Mouse (Mus musculus): Measurements from ENCODE around the gene Gcnt1. TPM values are rescaled to one million over a fixed set of nuclear protein-coding genes. Genes with fewer than 3 reads are reported as not detected.

The Gcnt1 gene
- polyA plus RNA-seq, 1 experiment: 0.12 TPM

GRCm38 (mm10) chr19:17295211-17295766, 77.4 kb downstream of the Gcnt1 start:
- H3ac ChIP-seq (ENCODE audit: control insufficient read depth, insufficient read length): no peak overlapping the region
- H3K79me2 ChIP-seq (ENCODE audit: control insufficient read depth, insufficient read depth): no peaks in the 10 kb centered on the region
- H3K27me3 ChIP-seq (ENCODE audit: control insufficient read depth, insufficient read depth, insufficient read length): no peaks in the 10 kb centered on the region
- no peak overlapping the region for H3K4me3 ChIP-seq
- H3K4me2 ChIP-seq (ENCODE audit: low read depth): no peak overlapping the region
- TF ChIP-seq MAX (IDR thresholded peaks at IDR 0.05; ENCODE audit: low read depth): no peak
- TF ChIP-seq REST (IDR thresholded peaks at IDR 0.05; ENCODE audit: insufficient read depth, insufficient read length): no peak
- no peak for TF ChIP-seq SRF (IDR thresholded peaks at IDR 0.05; ENCODE audit: control insufficient read depth, insufficient read length, low read depth)
- TF ChIP-seq TCF3 (IDR thresholded peaks at IDR 0.05; ENCODE audit: insufficient read length, low read depth): no peak
- TF ChIP-seq POLR2AphosphoS2 (IDR thresholded peaks at IDR 0.05; ENCODE audit: insufficient read length, low read depth): no peak
- TF ChIP-seq E2F4 (IDR thresholded peaks at IDR 0.05; ENCODE audit: insufficient read depth): no peak
- TF ChIP-seq TCF12 (IDR thresholded peaks at IDR 0.05; ENCODE audit: insufficient read depth, poor library complexity, severe bottlenecking): no peak
- no peak for TF ChIP-seq CEBPB (IDR thresholded peaks at IDR 0.05; ENCODE audit: insufficient read depth, poor library complexity, severe bottlenecking)
- H3K36me3 ChIP-seq (ENCODE audit: control insufficient read depth, insufficient read depth): no peaks in the 10 kb centered on the region

- no peaks in the 10 kb centered on the region for H3K36me3 ChIP-seq (ENCODE audit: control insufficient read depth, insufficient read depth)
- TF ChIP-seq MAX (IDR thresholded peaks at IDR 0.05; ENCODE audit: low read depth): no peak
- TF ChIP-seq MYOG (IDR thresholded peaks at IDR 0.05; ENCODE audit: control insufficient read depth in 1 of 3, insufficient read depth in 1 of 3, insufficient read length in 2 of 3, low read depth in 2 of 3): no peak
- TF ChIP-seq POLR2AphosphoS2 (IDR thresholded peaks at IDR 0.05; ENCODE audit: insufficient read length, low read depth): no peak
- TF ChIP-seq USF1 (IDR thresholded peaks at IDR 0.05; ENCODE audit: low read depth): no peak
- no peak for TF ChIP-seq CEBPB (IDR thresholded peaks at IDR 0.05; ENCODE audit: insufficient read depth, poor library complexity, severe bottlenecking)
- TF ChIP-seq REST (IDR thresholded peaks at IDR 0.05; ENCODE audit: insufficient read depth, insufficient read length): no peak
- no peak for TF ChIP-seq SRF (IDR thresholded peaks at IDR 0.05; ENCODE audit: control insufficient read depth, insufficient read length, low read depth)
- TF ChIP-seq E2F4 (IDR thresholded peaks at IDR 0.05; ENCODE audit: insufficient read depth): no peak
- TF ChIP-seq TCF12 (IDR thresholded peaks at IDR 0.05; ENCODE audit: insufficient read depth, poor library complexity, severe bottlenecking): no peak
- no peak for TF ChIP-seq TCF3 (IDR thresholded peaks at IDR 0.05; ENCODE audit: insufficient read length, low read depth)
- TF ChIP-seq POLR2A (IDR thresholded peaks at IDR 0.05; ENCODE audit: insufficient read length, low read depth): no peak
- H3K27me3 ChIP-seq (ENCODE audit: control insufficient read depth, insufficient read depth, insufficient read length): no peaks in the 10 kb centered on the region
- H3ac ChIP-seq (ENCODE audit: control insufficient read depth, insufficient read length): no peak overlapping the region
- no peak overlapping the region for H3K4me2 ChIP-seq (ENCODE audit: low read depth)
- H3K4me3 ChIP-seq: no peak overlapping the region
- no peaks in the 10 kb centered on the region for H3K79me2 ChIP-seq (ENCODE audit: control insufficient read depth, insufficient read depth)
Measured at GRCm38 (mm10) chr19:17294136-17294535, 78.5 kb downstream of the Gcnt1 start.

- Histone ChIP-seq H3K4me3 (no peak overlapping the region), H3ac (ENCODE audit: control insufficient read depth, insufficient read length) (no peak overlapping the region), H3K27me3 (ENCODE audit: control insufficient read depth, insufficient read depth, insufficient read length) (no peaks in the 10 kb centered on the region), H3K79me2 (ENCODE audit: control insufficient read depth, insufficient read depth) (no peaks in the 10 kb centered on the region), H3K36me3 (ENCODE audit: control insufficient read depth, insufficient read depth) (no peaks in the 10 kb centered on the region), H3K4me2 (ENCODE audit: low read depth) (peak overlapping the region; percentile 18)
- TF ChIP-seq POLR2AphosphoS2 (IDR thresholded peaks at IDR 0.05; ENCODE audit: insufficient read length, low read depth): no peak
- no peak for TF ChIP-seq REST (IDR thresholded peaks at IDR 0.05; ENCODE audit: insufficient read depth, insufficient read length)
- no peak for TF ChIP-seq POLR2A (IDR thresholded peaks at IDR 0.05; ENCODE audit: insufficient read length, low read depth)
- TF ChIP-seq USF1 (IDR thresholded peaks at IDR 0.05; ENCODE audit: low read depth): no peak
- TF ChIP-seq SRF (IDR thresholded peaks at IDR 0.05; ENCODE audit: control insufficient read depth, insufficient read length, low read depth): no peak
- no peak for TF ChIP-seq MYOG (IDR thresholded peaks at IDR 0.05; ENCODE audit: control insufficient read depth in 1 of 3, insufficient read depth in 1 of 3, insufficient read length in 2 of 3, low read depth in 2 of 3)
- no peak for TF ChIP-seq MYOD1 (IDR thresholded peaks at IDR 0.05; ENCODE audit: control insufficient read depth in 1 of 3, insufficient read length in 2 of 3, low read depth in 2 of 3)
- no peak for TF ChIP-seq E2F4 (IDR thresholded peaks at IDR 0.05; ENCODE audit: insufficient read depth)
- no peak for TF ChIP-seq MAX (IDR thresholded peaks at IDR 0.05; ENCODE audit: low read depth)
- TF ChIP-seq TCF3 (IDR thresholded peaks at IDR 0.05; ENCODE audit: insufficient read length, low read depth): no peak
Measured at GRCm38 (mm10) chr19:17289526-17289925, 83.1 kb downstream of the Gcnt1 start.

- no peak overlapping the region for H3K4me3 ChIP-seq
- TF ChIP-seq E2F4 (IDR thresholded peaks at IDR 0.05; ENCODE audit: insufficient read depth) (no peak), REST (IDR thresholded peaks at IDR 0.05; ENCODE audit: insufficient read depth, insufficient read length) (no peak), POLR2A (IDR thresholded peaks at IDR 0.05; ENCODE audit: insufficient read length, low read depth) (no peak), MYOD1 (IDR thresholded peaks at IDR 0.05; ENCODE audit: control insufficient read depth in 1 of 3, insufficient read length in 2 of 3, low read depth in 2 of 3) (no peak), MYOG (IDR thresholded peaks at IDR 0.05; ENCODE audit: control insufficient read depth in 1 of 3, insufficient read depth in 1 of 3, insufficient read length in 2 of 3, low read depth in 2 of 3) (no peak), POLR2AphosphoS2 (IDR thresholded peaks at IDR 0.05; ENCODE audit: insufficient read length, low read depth) (no peak), MAX (IDR thresholded peaks at IDR 0.05; ENCODE audit: low read depth) (no peak), SRF (IDR thresholded peaks at IDR 0.05; ENCODE audit: control insufficient read depth, insufficient read length, low read depth) (no peak), TCF3 (IDR thresholded peaks at IDR 0.05; ENCODE audit: insufficient read length, low read depth) (no peak), USF1 (IDR thresholded peaks at IDR 0.05; ENCODE audit: low read depth) (no peak)
- no peak overlapping the region for H3ac ChIP-seq (ENCODE audit: control insufficient read depth, insufficient read length)
Measured at GRCm38 (mm10) chr19:17286004-17286403, 86.6 kb downstream of the Gcnt1 start.

GRCm38 (mm10) chr19:17283317-17283716, 89.3 kb downstream of the Gcnt1 start:
- no peak for TF ChIP-seq TCF12 (IDR thresholded peaks at IDR 0.05; ENCODE audit: insufficient read depth, poor library complexity, severe bottlenecking)
- TF ChIP-seq E2F4 (IDR thresholded peaks at IDR 0.05; ENCODE audit: insufficient read depth): no peak
- TF ChIP-seq MYOD1 (IDR thresholded peaks at IDR 0.05; ENCODE audit: control insufficient read depth in 1 of 3, insufficient read length in 2 of 3, low read depth in 2 of 3): no peak
- TF ChIP-seq TCF3 (IDR thresholded peaks at IDR 0.05; ENCODE audit: insufficient read length, low read depth): no peak
- no peak for TF ChIP-seq SRF (IDR thresholded peaks at IDR 0.05; ENCODE audit: control insufficient read depth, insufficient read length, low read depth)
- no peak for TF ChIP-seq USF1 (IDR thresholded peaks at IDR 0.05; ENCODE audit: low read depth)
- no peak for TF ChIP-seq POLR2A (IDR thresholded peaks at IDR 0.05; ENCODE audit: insufficient read length, low read depth)
- no peak for TF ChIP-seq POLR2AphosphoS2 (IDR thresholded peaks at IDR 0.05; ENCODE audit: insufficient read length, low read depth)
- TF ChIP-seq REST (IDR thresholded peaks at IDR 0.05; ENCODE audit: insufficient read depth, insufficient read length): no peak
- TF ChIP-seq MYOG (IDR thresholded peaks at IDR 0.05; ENCODE audit: control insufficient read depth in 1 of 3, insufficient read depth in 1 of 3, insufficient read length in 2 of 3, low read depth in 2 of 3): no peak
- TF ChIP-seq MAX (IDR thresholded peaks at IDR 0.05; ENCODE audit: low read depth): no peak
- TF ChIP-seq CEBPB (IDR thresholded peaks at IDR 0.05; ENCODE audit: insufficient read depth, poor library complexity, severe bottlenecking): no peak
- Histone ChIP-seq H3K27me3 (ENCODE audit: control insufficient read depth, insufficient read depth, insufficient read length) (no peaks in the 10 kb centered on the region), H3K36me3 (ENCODE audit: control insufficient read depth, insufficient read depth) (no peaks in the 10 kb centered on the region), H3K4me2 (ENCODE audit: low read depth) (no peak overlapping the region), H3K79me2 (ENCODE audit: control insufficient read depth, insufficient read depth) (no peaks in the 10 kb centered on the region), H3ac (ENCODE audit: control insufficient read depth, insufficient read length) (no peak overlapping the region), H3K4me3 (no peak overlapping the region)

More at GRCm38 (mm10) chr19:17286004-17286403, 86.6 kb downstream of the Gcnt1 start:
- Histone ChIP-seq H3K4me2 (ENCODE audit: low read depth) (no peak overlapping the region), H3K79me2 (ENCODE audit: control insufficient read depth, insufficient read depth) (no peaks in the 10 kb centered on the region), H3K27me3 (ENCODE audit: control insufficient read depth, insufficient read depth, insufficient read length) (no peaks in the 10 kb centered on the region), H3K36me3 (ENCODE audit: control insufficient read depth, insufficient read depth) (no peaks in the 10 kb centered on the region)
